Mouse (Mus musculus) liver, embryonic 16.5 days (tissue): ENCODE measurements around the gene Gm42420. TPM values are rescaled to one million over a fixed set of nuclear protein-coding genes. Genes with fewer than 3 reads are reported as not detected.
A peak's percentile ranks its signal among the peaks of the same experiment; 100 is the strongest.

ENCODE experiments used
- ATAC-seq: fragments of 200-750 bp; cut with Nextera tagmentation; 2 replicates; pipeline ENCODE4 v1.8.0; 2017; ENCODE audit warnings: low read depth, mild to moderate bottlenecking, moderate number of reproducible peaks, moderate library complexity
- H3K27ac ChIP-seq: fragments of 300-500 bp; sonication (generic); 2 replicates; pipeline ENCODE4 v1.5.1; 2014; ENCODE audit warnings: mild to moderate bottlenecking, low read length
- H3K27me3 ChIP-seq: fragments of 300-500 bp; sonication (generic); 2 replicates; pipeline ENCODE4 v1.6.1; 2014; ENCODE audit warnings: low read depth, low read length, mixed read lengths; ENCODE audit not compliant: control insufficient read depth, insufficient read depth
- H3K36me3 ChIP-seq: fragments of 300-500 bp; sonication (generic); 2 replicates; pipeline ENCODE4 v1.6.1; 2014; ENCODE audit warnings: mild to moderate bottlenecking; ENCODE audit not compliant: control insufficient read depth, insufficient read depth
- H3K4me1 ChIP-seq: fragments of 300-500 bp; sonication (generic); 2 replicates; pipeline ENCODE4 v1.6.1; 2014; ENCODE audit warnings: low read depth, low read length, mixed read lengths; ENCODE audit not compliant: control insufficient read depth
- H3K4me2 ChIP-seq: fragments of 300-500 bp; sonication (generic); 2 replicates; pipeline ENCODE4 v1.6.1; 2014; ENCODE audit warnings: low read depth, low read length, mixed read lengths
- H3K4me3 ChIP-seq: fragments of 300-500 bp; sonication (generic); 2 replicates; pipeline ENCODE4 v1.5.1; 2014; ENCODE audit warnings: low read depth, mild to moderate bottlenecking, low read length
- H3K9ac ChIP-seq: fragments of 300-500 bp; sonication (generic); 2 replicates; pipeline ENCODE4 v1.6.1; 2014; ENCODE audit warnings: low read depth, low read length
- H3K9me3 ChIP-seq: fragments of 300-500 bp; sonication (generic); replicated peaks from 2 replicates; pipeline ENCODE4 v1.6.1; 2016; ENCODE audit warnings: low read length; ENCODE audit not compliant: control insufficient read depth
- WGBS: fragments of 180-500 bp; shearing (Covaris S2); extraction: QIAGEN DNeasy Blood & Tissue Kit; methylation state at CpG from one replicate; pipeline ENCODE4 v1.1.7; 2014; ENCODE audit not compliant: insufficient replicate concordance; 5-methylcytosine and 5-hydroxymethylcytosine counted together
- polyA plus RNA-seq: library from polyadenylated mRNA; unstranded; fragments of >200 nt; fragmentation: Nextera tagmentation; extraction: Ambion mirVana; gene quantifications from 2 replicates; pipeline ENCODE4 v1.2.1, GENCODE M21; 2015

Gene Gm42420
- polyA plus RNA-seq, 1 experiment from 2014 or later, result 1.4 TPM

GRCm38 (mm10) chr6:39562166-39563015 is 23.2 kb upstream of the Gm42420 start:
- ATAC-seq, result peak; percentile 71
- no peaks in the 10 kb centered on the region for H3K9me3 ChIP-seq
- H3K4me3 ChIP-seq, result peak overlapping the region; percentile 15
- 16% methylated on average over 23 of the region's 23 CpGs for WGBS
- peaks cover 5% of the 10 kb centered on the region; the same call in 1 of the 2 replicates for H3K4me1 ChIP-seq
- H3K27ac ChIP-seq, result no peak overlapping the region
- H3K4me2 ChIP-seq, result peak overlapping the region; percentile 49
- peaks cover 14% of the 10 kb centered on the region for H3K27me3 ChIP-seq
- H3K9ac ChIP-seq, result no peak overlapping the region
- no peaks in the 10 kb centered on the region for H3K36me3 ChIP-seq

GRCm38 (mm10) chr6:39567528-39567927 is 18.0 kb upstream of the Gm42420 start:
- H3K4me3 ChIP-seq, result no peak overlapping the region
- 15% methylated on average over 5 of the region's 5 CpGs for WGBS
- H3K9ac ChIP-seq, result no peak overlapping the region
- no peak overlapping the region for H3K27ac ChIP-seq
- ATAC-seq, result no peak
- H3K9me3 ChIP-seq, result no peaks in the 10 kb centered on the region
- H3K4me2 ChIP-seq, result no peak overlapping the region
- H3K36me3 ChIP-seq, result no peaks in the 10 kb centered on the region
- no peaks in the 10 kb centered on the region for H3K27me3 ChIP-seq
- H3K4me1 ChIP-seq, result peaks cover 2% of the 10 kb centered on the region; the same call in 1 of the 2 replicates

DNA sequence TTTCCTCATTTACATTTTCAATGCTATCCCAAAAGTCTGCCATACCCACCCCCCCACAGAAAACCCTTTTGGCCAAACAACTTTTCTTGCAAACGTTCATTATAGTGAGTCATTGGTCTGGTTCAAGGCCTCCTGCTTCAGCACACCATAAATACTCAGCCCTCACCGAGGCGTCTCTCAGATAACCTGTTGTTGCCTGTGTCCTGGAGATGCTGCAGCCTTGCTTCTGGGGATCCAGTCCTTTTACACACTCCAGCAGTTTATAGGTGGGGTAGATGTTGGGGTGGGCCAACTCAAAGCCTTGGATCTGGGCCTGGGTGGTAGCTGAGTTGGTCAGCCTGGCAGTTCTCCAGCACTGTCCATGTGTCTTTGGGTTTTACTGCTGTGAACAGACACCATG is 15.1 kb upstream of the Gm42420 start:
- peaks cover 15% of the 10 kb centered on the region for H3K4me1 ChIP-seq
- whole genome bisulfite sequencing, result 53% methylated on average over 3 of the region's 3 CpGs
- H3K9me3 ChIP-seq, result no peaks in the 10 kb centered on the region
- H3K4me2 ChIP-seq, result no peak overlapping the region
- no peaks in the 10 kb centered on the region for H3K27me3 ChIP-seq
- no peak overlapping the region for H3K4me3 ChIP-seq
- no peak for ATAC-seq
- no peaks in the 10 kb centered on the region for H3K36me3 ChIP-seq
- no peak overlapping the region for H3K9ac ChIP-seq
- no peak overlapping the region for H3K27ac ChIP-seq

GRCm38 (mm10) chr6:39573791-39574554 is 11.6 kb upstream of the Gm42420 start, which contains the start of gene Adck2:
TSS of gene Adck2 (plus strand) at chr6:39573873.
- Histone ChIP-seq H3K27ac (peak within 1 kb of the TSS; percentile 88), H3K4me1 (peaks cover 15% of the 10 kb centered on the region), H3K9ac (peak within 1 kb of the TSS; percentile 87), H3K27me3 (no peaks in the 10 kb centered on the region), H3K4me2 (peak within 1 kb of the TSS; percentile 94), H3K36me3 (no peaks in the 10 kb centered on the region), H3K4me3 (peak within 1 kb of the TSS; percentile 88), H3K9me3 (no peaks in the 10 kb centered on the region)
- 1% methylated on average over 48 of the region's 49 CpGs for WGBS
- ATAC-seq, result peak; percentile 93

GRCm38 (mm10) chr6:39574555-39574869 is 11.0 kb upstream of the Gm42420 start:
- H3K9ac ChIP-seq, result peak overlapping the region; percentile 87
- peaks cover 15% of the 10 kb centered on the region for H3K4me1 ChIP-seq
- ATAC-seq, result no peak
- H3K27me3 ChIP-seq, result no peaks in the 10 kb centered on the region
- no peak overlapping the region; the same call in 1 of the 2 replicates for H3K27ac ChIP-seq
- H3K4me2 ChIP-seq, result peak overlapping the region; percentile 94
- 34% methylated on average over 10 of the region's 10 CpGs for WGBS
- H3K36me3 ChIP-seq, result no peaks in the 10 kb centered on the region
- H3K9me3 ChIP-seq, result no peaks in the 10 kb centered on the region
- H3K4me3 ChIP-seq, result peak overlapping the region; percentile 88

DNA sequence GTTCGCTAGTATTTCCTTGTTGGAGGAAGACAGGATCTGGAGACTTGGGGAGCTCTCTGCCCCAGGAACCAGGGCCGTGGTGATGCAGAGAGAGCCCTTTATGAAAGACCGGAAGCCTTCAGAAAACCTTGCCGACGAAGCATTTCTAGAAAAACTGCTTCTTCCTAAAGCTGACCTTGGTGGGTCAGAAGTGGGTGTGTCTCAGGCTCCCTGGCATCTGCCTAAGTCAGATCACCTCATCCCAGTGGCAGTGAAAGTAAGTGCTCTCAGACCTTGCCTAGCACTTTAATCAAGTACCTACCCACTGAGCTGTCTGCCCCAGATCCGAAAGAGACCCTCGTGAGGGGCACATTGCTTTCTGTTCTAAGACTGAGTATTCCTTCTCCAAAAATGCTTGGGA is 10.6 kb upstream of the Gm42420 start:
- no peak for ATAC-seq
- H3K27me3 ChIP-seq, result no peaks in the 10 kb centered on the region
- H3K27ac ChIP-seq, result no peak overlapping the region
- H3K36me3 ChIP-seq, result no peaks in the 10 kb centered on the region; the same call in none of the 2 replicates
- H3K4me1 ChIP-seq, result peaks cover 15% of the 10 kb centered on the region
- WGBS, result 59% methylated on average over 7 of the region's 7 CpGs
- peak overlapping the region; percentile 87; the same call in 1 of the 2 replicates for H3K9ac ChIP-seq
- no peaks in the 10 kb centered on the region for H3K9me3 ChIP-seq
- H3K4me2 ChIP-seq, result peak overlapping the region; percentile 94
- peak overlapping the region; percentile 88 for H3K4me3 ChIP-seq

- 83% methylated on average over 7 of the region's 7 CpGs for WGBS
- Histone ChIP-seq H3K4me3 (no peak overlapping the region), H3K9ac (no peak overlapping the region), H3K36me3 (peaks cover 3% of the 10 kb centered on the region), H3K4me2 (no peak overlapping the region), H3K27ac (no peak overlapping the region), H3K27me3 (no peaks in the 10 kb centered on the region), H3K9me3 (no peaks in the 10 kb centered on the region), H3K4me1 (peaks cover 22% of the 10 kb centered on the region)
- ATAC-seq, result no peak
These were observed 6.0 kb upstream of the Gm42420 start for GRCm38 (mm10) chr6:39579552-39579951.

DNA sequence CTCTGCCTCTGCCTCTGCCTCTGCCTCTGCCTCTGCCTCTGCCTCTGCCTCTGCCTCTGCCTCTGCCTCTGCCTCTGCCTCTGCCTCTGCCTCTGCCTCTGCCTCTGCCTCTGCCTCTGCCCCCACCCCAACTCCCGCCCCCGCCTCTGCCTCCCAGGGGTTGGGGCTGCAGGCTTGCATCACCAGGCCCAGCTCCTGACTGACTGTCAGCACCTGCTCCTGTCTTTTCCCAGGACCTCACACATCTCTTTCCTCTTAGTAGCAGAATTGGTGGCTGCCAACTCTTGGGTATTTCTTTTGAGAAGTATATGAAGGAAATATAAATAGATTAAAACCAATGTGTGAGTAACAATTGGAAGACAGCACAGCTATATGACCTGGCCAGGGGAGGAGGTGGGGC is 5.0 kb upstream of the Gm42420 start:
- WGBS, result 55% methylated on average over 2 of the region's 2 CpGs
- no peak overlapping the region for H3K4me3 ChIP-seq
- H3K36me3 ChIP-seq, result peaks cover 3% of the 10 kb centered on the region
- no peak for ATAC-seq
- no peak overlapping the region for H3K27ac ChIP-seq
- H3K9ac ChIP-seq, result no peak overlapping the region
- peaks cover 17% of the 10 kb centered on the region for H3K4me1 ChIP-seq
- no peaks in the 10 kb centered on the region for H3K9me3 ChIP-seq
- H3K27me3 ChIP-seq, result no peaks in the 10 kb centered on the region
- H3K4me2 ChIP-seq, result no peak overlapping the region
